Mouse (Mus musculus) erythroblast, embryonic 14.5 days (primary cell): Measurements from ENCODE around the gene Fmo5.

ENCODE experiments used
- GATA1 ChIP-seq: IDR thresholded peaks from 2 replicates; pipeline ENCODE4 v1.6.1; 2012; ENCODE audit warnings: low read length, inconsistent platforms, mixed read lengths
- TAL1 ChIP-seq: IDR thresholded peaks from 3 replicates; pipeline ENCODE4 v1.6.1; 2012; ENCODE audit warnings: low read length, inconsistent platforms, mixed read lengths

DNA sequence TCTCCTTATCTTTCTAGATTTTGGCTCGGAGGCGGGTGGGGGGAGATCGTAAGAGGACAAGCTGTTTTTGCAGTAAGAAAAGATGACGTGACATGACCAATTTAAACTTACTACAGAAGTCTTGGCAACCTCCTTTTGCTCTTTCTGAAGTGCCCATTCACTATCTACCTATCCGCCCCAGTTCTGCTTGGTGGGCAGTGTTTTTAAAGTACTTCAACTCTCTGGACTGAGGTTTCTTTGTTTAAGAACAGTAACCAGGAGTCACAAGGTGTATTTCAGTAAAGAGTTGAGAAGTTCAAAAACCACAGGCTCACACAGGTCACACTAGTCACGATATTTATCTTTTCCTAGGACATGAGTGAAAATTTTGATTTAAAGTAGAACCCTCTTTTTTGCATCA lies 33.5 kb upstream of the Fmo5 start:
- TF ChIP-seq GATA1 = no peak
- TF ChIP-seq TAL1 = no peak
